Mouse (Mus musculus) mouse embryonic stem cell (cell line): ENCODE results near the gene Mknk2.

Experiments used
- in situ Hi-C, 2 experiments: fragments of 300-500 bp; cut with MboI; formaldehyde crosslinking; loops; 1 replicate in 1 of 2; 3 replicates in 1 of 2; pipeline ENCODE4 v1.14.3; 2019 to 2020; ENCODE audit warnings: low sequenced_read_pairs in 2 of 2, low pct_unique_long_range_greater_than_20kb in 1 of 2, mixed read lengths in 1 of 2; ENCODE audit not compliant: unreplicated experiment in 1 of 2

Gene Mknk2

DNA sequence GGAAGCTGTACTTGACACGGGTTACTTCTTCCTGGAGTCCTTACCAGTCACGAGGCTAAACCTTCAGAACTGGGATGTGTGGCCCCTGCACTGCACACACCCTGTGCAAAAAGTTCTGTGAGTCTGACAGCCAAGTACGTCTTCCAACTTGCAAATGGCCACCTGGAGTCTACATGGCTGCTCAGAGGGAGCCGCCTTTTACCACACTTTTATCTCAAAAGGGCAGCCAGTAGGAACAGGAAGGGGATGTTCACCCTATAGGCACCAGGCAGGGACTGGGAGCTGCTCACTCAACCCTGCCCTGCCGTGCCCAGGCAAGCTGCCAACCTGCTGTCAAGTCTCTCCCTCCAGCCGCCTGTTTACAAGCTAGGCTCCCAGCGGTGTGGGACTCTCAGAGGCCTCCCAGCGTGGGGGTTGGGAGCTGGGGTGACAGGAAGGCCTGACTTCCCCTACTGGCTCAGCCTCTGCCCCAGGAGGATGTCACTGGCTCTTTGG lies at the start of gene Mknk2:
Mknk2 (minus strand) TSS at position 171 of the 495 bp plus-strand sequence.
- in situ Hi-C loops = no loop called here

DNA sequence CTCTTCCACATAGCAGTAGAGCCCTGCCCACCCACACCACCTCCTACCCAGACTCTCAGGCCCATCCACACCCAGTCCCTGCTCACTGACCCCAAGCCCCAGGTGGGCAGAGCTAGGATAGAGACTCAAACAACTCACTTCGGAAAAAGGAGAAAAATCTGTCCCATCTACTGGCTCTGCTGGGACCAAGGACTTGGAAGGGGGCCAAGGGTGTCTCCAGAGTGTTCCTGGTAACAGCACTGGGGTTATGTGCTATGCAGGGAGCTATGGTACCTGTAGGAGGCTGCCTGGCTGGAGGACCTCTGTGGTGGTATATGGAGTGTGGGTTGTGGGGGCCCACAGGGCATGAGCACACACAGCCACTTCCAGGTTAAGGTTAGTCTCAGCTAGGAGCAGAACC lies 39.4 kb upstream of the Mknk2 start:
- in situ Hi-C loops = no loop called here

DNA sequence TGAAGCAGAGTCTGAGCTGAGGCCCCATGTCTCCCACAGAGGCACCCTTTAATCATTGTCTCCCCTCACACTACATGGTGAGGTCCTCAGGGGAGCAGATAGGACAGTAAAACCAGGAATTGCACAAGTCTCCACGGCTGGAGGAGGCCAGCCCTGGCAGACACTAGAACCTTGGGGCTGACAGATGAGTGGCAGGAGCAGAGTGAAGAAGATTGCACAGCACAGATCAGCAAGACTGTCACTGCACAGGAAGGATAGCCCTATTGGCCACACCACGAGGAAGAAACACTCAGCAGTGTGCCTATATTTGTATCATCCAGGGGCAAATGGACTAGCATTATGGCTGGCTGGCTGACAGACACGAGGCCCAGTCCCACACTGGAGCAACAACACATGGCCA lies 32.9 kb upstream of the Mknk2 start:
- in situ Hi-C loops = loop anchor here in 1 of 2 experiments (5.0 kb wide), 1 partner anchor 66 kb away; no protein-coding TSS in a partner anchor

DNA sequence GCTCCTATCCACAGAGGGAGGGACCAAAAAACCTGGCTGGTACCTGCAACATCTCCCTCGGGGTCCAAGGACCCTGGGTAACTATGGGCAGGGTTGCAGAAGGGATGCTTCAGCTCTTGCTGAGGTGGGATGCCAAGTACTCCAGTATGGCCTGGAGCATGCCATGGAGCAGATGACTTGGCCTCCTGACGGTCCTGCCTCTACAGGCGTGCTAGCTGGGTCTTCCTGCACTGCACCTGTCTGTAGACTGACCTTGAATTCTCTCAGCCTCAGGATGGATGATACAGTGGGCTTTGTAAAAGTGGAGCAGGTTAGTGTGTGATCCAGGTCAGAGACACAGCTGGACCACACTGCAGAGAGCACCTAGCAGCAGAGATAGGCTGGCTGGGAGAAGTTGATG lies 27.6 kb upstream of the Mknk2 start:
- in situ Hi-C loops = no loop called here

DNA sequence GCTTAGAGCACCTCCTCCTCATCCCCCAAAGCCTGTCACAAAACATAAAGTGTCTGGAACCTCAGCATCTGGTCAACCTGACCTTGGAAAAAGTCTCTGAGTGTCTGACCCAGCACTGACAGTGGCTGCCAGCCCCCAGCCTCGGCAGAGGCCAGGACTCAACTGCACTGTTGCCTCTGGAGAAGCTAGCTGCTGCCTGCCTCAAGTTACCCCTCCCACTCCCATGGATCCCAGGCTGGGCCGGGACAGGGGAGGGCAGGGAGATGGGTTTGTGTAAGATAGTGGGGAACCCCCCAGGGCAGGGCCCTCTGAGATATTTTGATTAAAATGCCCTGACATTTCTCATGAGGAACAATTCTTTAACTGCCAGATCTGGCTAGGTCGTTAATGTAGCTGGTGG lies 27.1 kb upstream of the Mknk2 start:
- in situ Hi-C loops = no loop called here

DNA sequence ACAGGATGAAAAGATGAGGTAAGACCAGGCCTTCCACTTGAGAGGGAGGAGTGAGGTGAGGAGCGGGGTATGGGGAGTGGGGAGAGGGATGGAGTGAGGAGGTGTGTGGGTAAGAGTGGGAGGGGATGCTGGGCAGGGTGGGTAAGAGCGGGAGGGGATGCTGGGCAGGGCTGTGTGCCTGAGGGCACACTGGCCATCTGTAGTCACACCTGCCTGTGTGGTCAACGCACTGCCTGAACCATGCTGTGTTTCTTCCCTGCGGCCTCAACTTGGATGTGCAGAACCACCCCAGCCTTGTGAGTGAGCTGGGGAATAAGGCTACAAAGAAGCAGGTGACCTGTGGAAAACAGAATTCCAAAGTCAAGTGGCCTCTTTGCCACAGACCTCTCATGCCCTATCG lies 26.5 kb upstream of the Mknk2 start:
- in situ Hi-C loops = no loop called here

DNA sequence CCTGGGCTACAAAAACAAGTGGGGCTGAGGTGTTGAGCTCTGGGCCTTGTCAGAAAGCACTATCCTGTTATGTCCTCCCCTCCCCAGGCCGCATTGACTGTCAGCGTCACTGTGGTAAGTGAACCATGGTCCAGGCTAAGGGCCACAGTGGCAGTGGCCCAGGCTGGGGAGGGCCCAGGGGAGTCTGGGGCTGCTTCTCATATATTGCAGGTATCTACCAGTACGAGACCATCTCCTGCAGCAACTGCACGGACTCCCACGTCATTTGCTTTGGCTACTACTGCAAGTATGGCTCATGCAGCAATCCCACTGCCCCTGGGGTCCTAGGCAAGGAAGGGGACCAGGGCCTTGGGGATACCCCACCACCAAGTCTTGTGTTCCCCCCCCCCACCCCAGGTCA lies 25.7 kb upstream of the Mknk2 start:
- in situ Hi-C loops = no loop called here

DNA sequence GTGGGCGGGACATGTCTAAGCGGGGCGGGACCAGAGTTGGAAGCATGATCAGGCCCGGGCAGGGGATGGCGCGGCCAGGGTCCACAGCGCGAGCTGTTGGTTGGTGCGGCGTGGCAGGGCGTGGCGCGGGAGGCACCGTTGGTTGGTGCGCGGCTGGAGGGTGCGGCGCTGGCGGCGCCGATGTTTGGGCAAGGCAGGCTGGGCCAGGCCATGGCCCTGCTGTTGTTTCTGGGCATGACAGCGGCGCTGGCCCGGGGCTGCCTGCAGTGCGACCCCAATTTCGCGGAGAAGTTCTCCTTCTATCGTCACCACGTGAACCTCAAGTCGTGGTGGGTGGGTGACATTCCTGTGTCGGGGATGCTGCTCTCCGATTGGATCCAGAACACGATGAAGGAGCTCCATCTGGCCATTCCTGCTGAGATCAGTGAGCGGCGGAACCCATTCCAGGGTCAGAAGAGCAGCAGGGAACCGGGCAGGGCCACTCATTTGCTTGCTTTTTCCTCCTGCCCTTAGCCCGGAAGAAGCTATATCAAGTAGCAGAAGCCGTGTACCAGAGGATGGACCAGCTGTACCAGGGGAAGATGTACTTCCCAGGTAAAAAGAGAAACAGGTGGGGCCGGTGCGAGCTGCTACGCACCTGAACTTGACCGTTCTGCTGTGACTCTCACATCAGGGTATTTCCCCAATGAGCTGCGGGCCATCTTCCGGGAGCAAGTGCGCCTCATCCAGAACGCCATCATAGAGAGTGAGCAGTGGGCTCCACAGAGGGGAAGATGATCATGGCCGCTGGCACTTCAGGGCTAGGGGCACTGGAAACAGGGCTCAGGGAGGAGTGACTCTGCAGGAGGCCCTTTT lies 24.9 kb upstream of the Mknk2 start:
- in situ Hi-C loops = no loop called here

DNA sequence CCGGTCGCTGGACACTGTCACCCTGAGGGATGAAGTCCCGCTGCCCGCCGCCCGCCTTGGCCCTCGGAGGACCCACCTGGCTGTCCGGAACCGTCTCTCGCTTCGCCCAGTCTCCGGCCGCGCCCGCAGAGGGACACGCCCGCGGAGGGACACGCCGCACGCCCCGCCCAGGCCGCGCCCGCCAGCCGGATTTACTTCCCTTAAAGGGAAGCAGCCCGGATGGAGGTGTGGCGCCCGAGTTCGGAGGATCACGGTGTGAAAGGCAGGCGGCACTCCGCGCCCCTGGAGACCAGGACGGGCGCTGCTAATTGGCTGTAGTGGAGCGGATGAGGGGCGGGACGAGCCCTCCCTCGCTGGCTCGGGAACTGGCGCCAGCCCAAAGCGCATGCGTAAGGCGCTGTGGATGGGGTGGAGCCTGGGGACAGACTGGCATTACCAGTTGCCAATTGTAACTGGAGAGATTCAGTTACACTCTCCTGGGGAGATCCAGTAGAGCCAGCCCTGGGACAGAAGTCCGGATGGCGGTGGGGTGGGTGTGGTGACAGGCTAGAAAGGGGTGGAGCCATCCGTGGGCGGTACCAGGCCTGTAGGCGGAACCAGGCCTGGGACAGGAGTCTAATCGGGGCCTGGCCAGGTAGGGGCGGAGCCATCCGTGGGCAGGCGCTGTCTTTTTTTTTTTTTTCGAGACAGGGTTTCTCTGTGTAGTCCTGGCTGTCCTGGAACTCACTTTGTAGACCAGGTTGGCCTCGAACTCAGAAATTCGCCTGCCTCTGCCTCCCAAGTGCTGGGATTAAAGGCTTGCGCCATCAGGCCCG lies 24.0 kb upstream of the Mknk2 start, which contains the start of the genes Mob3a and Izumo4:
Mob3a (minus strand) TSS at position 257 of the 815 bp plus-strand sequence.
Izumo4 (plus strand) TSS at position 464 of the 815 bp plus-strand sequence.
- in situ Hi-C loops = no loop called here

DNA sequence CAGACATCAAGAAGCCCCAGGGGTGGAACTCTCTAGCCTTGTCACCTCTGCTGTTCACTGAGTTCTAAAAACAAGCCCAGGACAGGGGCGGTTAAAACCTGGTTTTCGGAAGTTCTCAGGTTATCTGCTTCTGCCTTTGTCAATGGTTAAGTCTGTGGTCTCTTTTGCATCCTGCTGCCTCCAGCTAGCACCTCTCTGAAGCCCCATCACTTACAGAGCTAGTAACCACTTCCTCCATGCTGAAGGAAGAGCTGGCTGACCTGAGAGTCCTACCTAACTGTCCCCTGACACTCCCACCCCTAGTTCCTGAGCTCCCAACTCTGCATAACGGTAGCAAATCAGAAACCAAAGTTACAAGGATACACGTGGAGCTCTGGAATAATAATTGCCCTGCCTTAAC lies 22.8 kb upstream of the Mknk2 start:
- in situ Hi-C loops = no loop called here

DNA sequence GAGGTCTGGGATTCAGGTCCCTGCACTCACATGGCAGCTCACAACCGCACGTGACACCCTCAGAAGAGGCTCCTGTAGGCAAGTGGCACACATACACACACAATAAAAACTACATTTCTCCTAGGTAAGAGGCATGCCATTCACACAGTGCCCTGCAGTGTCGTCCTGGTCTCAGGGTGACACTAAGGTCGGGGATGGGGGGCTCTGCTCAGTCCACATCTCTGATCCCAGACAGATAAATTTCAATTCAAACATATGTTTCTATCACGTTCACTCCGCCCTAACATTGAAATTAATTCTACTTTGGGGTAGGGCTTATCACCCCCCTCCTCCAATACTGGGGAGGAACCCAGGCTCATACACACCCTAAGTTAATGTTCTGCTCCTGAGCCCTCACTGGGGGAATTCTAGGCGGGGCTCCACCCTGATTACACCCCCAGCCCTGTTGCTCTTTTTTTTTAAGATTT lies 22.2 kb upstream of the Mknk2 start:
- in situ Hi-C loops = no loop called here

DNA sequence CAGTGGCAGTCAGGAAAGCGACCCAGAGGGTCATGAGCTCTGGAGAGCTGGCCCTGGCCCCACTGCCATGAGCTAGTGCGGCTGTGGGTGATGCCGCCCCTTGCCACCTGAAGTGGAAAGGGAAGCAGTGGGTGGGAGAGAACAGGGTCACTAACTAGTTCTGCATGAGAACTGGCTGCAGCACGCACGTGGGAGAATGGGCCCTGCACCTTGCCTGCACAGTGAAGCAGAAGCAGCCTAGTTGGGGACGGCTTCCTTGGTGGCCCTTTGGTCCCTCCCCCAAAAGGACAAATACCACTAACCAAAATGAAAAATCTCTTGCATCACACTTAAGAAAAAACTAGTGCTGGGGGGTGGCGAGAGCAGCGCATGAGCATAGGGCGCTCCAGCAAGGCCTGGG lies 20.7 kb upstream of the Mknk2 start:
- in situ Hi-C loops = no loop called here

DNA sequence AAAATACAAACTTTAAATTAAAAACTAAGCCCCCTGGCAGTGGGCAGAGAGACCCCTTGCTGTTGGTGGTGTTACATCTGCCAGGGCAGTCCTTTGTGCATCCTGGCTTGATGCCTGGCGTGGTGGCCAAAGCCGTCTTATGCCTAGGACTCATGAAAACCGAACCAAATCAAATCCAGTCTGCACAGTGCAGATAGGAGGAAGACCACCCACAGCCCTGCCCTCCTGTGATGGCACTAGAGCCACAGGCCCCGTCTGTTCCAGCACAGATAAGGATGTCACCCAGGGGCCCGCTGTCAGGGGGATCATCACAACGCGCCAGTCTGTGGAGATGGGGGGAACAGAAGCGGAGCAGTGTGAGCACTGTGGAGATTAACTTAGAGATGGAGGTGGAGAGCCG lies 19.9 kb upstream of the Mknk2 start:
- in situ Hi-C loops = no loop called here

DNA sequence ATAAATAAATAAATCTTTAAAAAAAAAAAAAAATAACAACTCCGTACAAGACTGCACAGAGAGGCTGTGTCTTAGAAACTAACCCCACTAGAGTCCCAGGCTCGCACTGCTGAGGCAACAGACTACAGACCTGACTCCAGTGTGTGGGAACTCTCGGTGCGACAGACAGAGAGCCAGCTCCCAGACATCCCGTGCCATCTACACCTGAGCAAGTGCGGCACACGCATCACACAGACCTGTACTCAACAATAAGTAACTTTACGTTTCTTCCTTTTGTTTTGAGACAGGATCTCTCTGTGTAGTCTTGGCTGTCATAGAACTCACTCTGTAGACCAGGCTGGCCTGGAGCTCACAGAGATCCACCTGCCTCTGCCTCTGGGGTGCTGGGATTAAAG lies 19.5 kb upstream of the Mknk2 start:
- in situ Hi-C loops = no loop called here

DNA sequence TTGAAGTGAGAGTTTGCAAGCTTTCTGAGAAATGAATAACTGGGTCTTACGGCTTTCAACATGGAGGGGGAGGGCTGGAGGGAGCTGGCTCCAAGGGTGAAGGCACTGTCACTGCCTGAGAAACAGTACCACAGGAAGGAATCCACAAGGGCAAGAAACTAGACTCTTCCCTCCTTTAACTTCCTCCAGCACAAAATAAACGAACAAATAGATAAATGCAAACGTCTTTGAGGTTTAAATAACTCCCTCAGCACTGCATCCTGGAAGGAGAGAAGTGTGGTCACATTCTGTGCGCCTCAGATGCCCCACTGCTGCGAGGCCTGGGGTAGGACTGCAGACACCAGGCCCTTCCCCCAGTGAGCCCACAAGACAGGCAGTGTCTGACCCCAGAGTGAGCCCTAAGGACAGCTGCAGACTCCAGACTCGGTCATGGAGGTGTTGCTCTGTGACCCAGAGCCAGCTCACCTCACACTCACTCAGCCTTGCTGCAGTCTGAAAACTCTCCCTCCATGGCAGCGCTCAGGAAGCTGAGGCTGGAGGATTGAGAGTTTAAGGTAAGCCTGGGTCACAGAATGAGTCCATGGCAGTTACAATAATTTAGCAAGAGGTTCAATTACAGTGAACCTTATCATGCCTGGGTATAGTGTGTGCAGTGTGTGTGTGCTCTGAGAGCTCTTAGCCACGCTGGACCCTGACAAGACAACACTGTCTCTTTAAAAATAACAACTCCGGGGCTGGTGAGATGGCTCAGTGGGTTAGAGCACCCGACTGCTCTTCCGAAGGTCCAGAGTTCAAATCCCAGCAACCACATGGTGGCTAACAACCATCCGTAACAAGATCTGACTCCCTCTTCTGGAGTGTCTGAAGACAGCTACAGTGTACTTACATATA lies 18.8 kb upstream of the Mknk2 start:
- in situ Hi-C loops = no loop called here

DNA sequence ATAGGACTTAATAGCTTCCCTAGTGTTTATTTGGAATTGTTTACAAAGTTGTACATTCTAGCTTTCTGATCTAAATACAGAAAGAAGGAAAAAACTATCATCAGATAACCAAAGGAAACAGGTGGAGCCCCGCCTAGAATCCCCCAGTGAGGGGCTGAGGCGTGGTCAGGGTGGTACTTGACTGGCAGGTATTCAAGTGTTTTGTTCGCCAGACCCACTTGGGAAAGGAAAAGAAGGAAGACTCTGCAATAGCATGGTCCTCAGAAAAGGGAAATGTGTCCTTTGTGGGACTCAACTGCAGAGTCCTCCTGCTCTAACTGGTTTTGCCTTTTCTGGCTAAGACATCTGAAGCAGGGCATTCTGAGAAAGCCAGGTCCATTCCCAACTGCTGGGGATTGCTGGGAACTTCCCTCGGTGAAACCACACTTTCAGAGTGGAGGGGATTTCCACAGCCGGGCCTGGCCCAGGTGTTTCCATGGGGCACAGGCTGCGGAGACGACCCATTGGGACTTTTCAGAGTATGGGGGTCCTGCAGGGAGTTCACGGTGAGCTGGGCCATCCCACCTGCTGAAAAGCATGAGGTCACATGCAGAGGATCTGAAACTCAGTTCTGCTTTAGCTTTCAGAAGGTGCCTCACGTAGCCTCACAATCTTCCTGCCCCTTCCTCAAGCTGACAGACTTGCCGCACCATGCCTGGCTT lies 18.0 kb upstream of the Mknk2 start:
- in situ Hi-C loops = no loop called here

DNA sequence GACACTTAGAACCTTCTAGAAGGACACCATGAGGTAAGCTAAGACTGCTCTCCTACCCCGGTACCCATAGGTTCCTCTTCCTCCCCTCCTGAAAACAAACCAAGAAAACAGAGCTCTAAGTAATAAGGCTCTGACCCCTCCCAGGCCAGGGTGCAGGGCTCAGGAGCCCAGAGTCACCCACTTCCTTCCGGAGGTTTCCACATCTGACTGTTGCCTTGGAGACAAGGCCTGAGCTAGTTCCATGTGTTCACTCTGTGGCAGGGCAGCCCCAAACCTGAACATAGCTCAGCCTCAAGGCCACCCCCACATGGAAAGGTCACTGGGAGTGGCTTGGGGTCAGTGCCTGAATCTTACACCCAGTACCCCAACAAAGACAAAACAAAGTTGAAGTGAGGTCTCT lies 17.3 kb upstream of the Mknk2 start:
- in situ Hi-C loops = no loop called here
